Mouse (Mus musculus): ENCODE results near the gene Malrd1. TPM values are rescaled to one million over a fixed set of nuclear protein-coding genes. Genes with fewer than 3 reads are reported as not detected.

The Malrd1 gene
- polyA plus RNA-seq (2015; fragmentation: Nextera tagmentation; extraction: Ambion mirVana) = 0.31 and 0.34 TPM in 2 replicates

DNA sequence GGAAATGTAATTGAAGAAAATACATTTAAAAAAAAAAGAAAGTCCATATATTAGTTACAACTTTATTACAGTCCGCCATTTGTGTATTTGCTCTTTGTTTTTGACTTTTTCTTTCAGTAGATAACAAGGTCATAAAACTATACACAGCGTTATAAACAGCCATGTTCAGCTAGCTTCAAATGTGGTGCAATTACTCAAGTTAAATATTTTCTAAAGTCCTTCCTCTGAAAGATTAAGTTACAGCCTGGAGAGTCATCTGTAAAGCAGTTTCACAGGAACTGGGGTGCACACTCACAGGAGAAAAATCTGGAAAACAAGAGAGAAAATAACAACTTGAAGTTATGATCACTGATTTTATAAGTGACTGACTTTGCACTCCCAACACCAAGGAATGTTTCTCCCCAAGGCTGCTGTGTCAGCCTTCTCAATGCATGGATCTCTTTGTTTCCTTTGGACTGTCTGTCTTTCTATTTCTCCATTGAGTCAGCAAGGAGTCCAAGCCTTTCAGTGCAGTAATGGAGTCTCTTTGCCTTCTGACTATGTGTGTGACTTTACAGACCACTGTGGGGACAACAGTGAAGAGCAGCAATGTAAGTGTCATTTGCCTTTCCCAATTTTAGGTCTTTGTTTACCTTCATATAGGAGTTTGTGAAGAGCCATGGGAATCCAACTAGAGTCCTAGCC, at the start of gene Malrd1:
Gene Malrd1, plus strand, starts transcription at position 239 of the 684 bp plus-strand sequence.
- Histone ChIP-seq H3K4me2 (replicated peaks; ENCODE audit: low read depth, low read length) (no peak within 1 kb of the TSS), H3K27me3 (ENCODE audit: insufficient read depth, low read length) (no peaks in the 10 kb centered on the region), H3K4me3 (ENCODE audit: low read length) (no peak within 1 kb of the TSS)

DNA sequence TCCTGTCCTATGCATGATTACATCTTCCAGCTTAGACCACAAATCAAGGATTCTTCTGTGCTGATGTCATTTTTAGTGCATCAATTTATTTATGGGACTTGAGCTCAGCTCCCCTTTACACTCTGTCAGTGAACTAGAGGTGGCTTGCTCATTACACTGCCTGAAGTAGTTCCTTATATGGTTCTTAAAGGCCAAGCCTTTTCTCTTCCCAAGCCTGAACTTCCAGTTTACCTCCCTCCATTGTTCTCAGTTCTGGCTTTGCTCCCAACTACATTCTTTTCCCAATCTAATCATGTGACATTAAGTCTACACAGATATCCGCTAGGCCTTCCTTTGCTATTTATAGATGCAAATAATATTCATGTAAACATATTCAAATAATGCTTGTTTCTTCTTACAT, 12.4 kb downstream of the Malrd1 start:
- H3K9ac ChIP-seq (replicated peaks; ENCODE audit: low read length) = no peak overlapping the region
- H3K27ac ChIP-seq (ENCODE audit: low read length) = no peak overlapping the region
- H3K4me2 ChIP-seq (replicated peaks; ENCODE audit: low read depth, low read length) = no peak overlapping the region
- no peaks in the 10 kb centered on the region for H3K4me1 ChIP-seq (ENCODE audit: insufficient read depth, low read length)
- 0 out of 2 replicates have a peak, but pooled peaks have one; percentile 49 for ATAC-seq (ENCODE audit: low FRiP score, low TSS enrichment)
- H3K9me3 ChIP-seq (ENCODE audit: low read length) = no peaks in the 10 kb centered on the region
- H3K36me3 ChIP-seq (ENCODE audit: insufficient read depth, low read length) = no peaks in the 10 kb centered on the region
- WGBS = 61% methylated on average over 1 of the region's 1 CpGs
- H3K27me3 ChIP-seq (ENCODE audit: insufficient read depth, low read length) = no peaks in the 10 kb centered on the region
- H3K4me3 ChIP-seq (ENCODE audit: low read length) = no peak overlapping the region

More for the DNA sequence above, at the start of gene Malrd1:
- no peak within 1 kb of the TSS for H3K9ac ChIP-seq (replicated peaks; ENCODE audit: low read length)
- H3K36me3 ChIP-seq (ENCODE audit: insufficient read depth, low read length) = no peaks in the 10 kb centered on the region
- WGBS = 45% methylated on average over 2 of the region's 2 CpGs
- H3K4me1 ChIP-seq (ENCODE audit: insufficient read depth, low read length) = 0 out of 2 replicates have a peak, but pooled peaks cover 2% of the 10 kb centered on the region
- peak; percentile 27; the same call in 1 of the 2 replicates for ATAC-seq (ENCODE audit: low FRiP score, low TSS enrichment)
- 0 out of 2 replicates have a peak within 1 kb of the TSS, but pooled peaks have one; percentile 46 for H3K27ac ChIP-seq (ENCODE audit: low read length)
- H3K9me3 ChIP-seq (ENCODE audit: low read length) = peaks cover 7% of the 10 kb centered on the region

DNA sequence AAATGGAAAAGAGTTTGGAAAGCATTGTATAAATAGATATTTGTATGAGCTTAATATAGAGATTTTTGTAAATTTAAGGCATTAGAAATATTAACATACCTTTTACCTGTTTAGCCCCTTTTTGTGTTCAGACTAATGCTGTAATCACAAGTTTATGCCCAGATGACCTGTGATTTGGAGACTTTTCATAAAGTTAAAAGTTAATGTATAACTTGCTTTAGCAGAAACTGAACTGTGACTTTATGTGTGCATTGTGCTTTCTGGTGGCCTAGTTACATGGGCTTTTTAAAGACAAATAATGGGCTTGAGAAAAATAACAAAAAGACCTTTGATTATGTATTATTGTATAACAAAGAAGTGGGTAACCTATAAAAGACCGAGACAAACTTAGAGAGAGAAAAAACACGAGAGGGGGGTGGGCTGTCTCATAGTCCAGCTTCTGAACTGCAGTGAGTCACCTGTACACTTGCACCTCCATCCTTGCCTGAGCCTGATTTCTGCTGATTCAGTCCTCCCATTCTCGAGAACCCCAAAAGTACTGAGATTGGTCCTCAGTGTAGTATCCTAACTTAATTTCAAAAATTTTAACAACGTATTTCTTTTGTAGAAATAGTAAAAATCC, 87.2 kb downstream of the Malrd1 start:
- 66% methylated on average over 4 of the region's 4 CpGs for WGBS
- no peak for ATAC-seq (ENCODE audit: low FRiP score, low TSS enrichment)
- H3K4me3 ChIP-seq (ENCODE audit: low read length) = no peak overlapping the region
- no peaks in the 10 kb centered on the region for H3K4me1 ChIP-seq (ENCODE audit: insufficient read depth, low read length)
- no peak overlapping the region for H3K4me2 ChIP-seq (replicated peaks; ENCODE audit: low read depth, low read length)
- no peaks in the 10 kb centered on the region for H3K27me3 ChIP-seq (ENCODE audit: insufficient read depth, low read length)
- no peak overlapping the region for H3K9ac ChIP-seq (replicated peaks; ENCODE audit: low read length)
- no peaks in the 10 kb centered on the region for H3K36me3 ChIP-seq (ENCODE audit: insufficient read depth, low read length)
- H3K27ac ChIP-seq (ENCODE audit: low read length) = no peak overlapping the region
- H3K9me3 ChIP-seq (ENCODE audit: low read length) = no peaks in the 10 kb centered on the region

DNA sequence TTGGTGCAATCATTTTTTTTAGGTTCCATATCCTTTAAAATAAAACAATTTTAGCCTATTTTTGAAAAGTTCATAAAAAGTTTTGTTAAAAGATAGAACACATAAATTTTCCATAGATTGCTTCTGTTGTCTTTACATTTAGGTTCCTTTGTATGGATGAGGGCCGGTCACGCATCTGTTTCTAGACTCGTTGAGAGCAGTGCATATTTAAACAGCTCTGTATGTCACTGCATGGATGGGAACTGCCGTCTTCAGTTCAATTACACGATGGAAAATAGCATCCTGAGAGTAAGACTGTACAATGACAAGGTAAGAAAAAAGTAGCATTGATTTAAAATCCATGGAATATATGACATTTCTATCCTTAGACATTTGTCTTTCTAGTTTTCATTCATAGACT, 87.7 kb downstream of the Malrd1 start:
- Histone ChIP-seq H3K27ac (ENCODE audit: low read length) (no peak overlapping the region), H3K36me3 (ENCODE audit: insufficient read depth, low read length) (no peaks in the 10 kb centered on the region), H3K4me3 (ENCODE audit: low read length) (no peak overlapping the region), H3K9ac (replicated peaks; ENCODE audit: low read length) (no peak overlapping the region), H3K27me3 (ENCODE audit: insufficient read depth, low read length) (no peaks in the 10 kb centered on the region), H3K9me3 (ENCODE audit: low read length) (no peaks in the 10 kb centered on the region), H3K4me2 (replicated peaks; ENCODE audit: low read depth, low read length) (no peak overlapping the region), H3K4me1 (ENCODE audit: insufficient read depth, low read length) (no peaks in the 10 kb centered on the region)
- 69% methylated on average over 5 of the region's 5 CpGs for WGBS
- ATAC-seq (ENCODE audit: low FRiP score, low TSS enrichment) = no peak

DNA sequence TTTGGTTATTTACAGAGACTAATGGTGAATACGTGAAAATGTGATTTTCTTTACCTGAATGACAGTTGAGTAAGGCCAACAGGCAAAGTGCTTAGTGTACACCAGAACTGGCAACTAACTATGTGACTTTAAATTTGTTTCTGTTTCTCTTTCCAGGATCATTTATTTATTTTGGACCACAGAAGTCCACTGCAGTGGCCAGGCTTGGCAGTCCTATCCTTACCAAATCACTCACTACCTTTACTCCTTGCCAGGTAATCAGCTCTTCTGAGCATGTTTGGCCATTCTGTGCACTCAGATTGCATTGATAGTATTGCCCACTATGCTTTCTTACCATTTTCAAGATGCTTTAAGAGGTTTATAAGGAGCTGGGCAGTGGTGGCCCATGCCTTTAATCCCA, 109.5 kb downstream of the Malrd1 start:
- Histone ChIP-seq H3K27me3 (ENCODE audit: insufficient read depth, low read length) (no peaks in the 10 kb centered on the region), H3K4me3 (ENCODE audit: low read length) (no peak overlapping the region), H3K4me1 (ENCODE audit: insufficient read depth, low read length) (no peaks in the 10 kb centered on the region), H3K36me3 (ENCODE audit: insufficient read depth, low read length) (no peaks in the 10 kb centered on the region), H3K4me2 (replicated peaks; ENCODE audit: low read depth, low read length) (no peak overlapping the region), H3K27ac (ENCODE audit: low read length) (no peak overlapping the region), H3K9me3 (ENCODE audit: low read length) (no peaks in the 10 kb centered on the region), H3K9ac (replicated peaks; ENCODE audit: low read length) (no peak overlapping the region)
- ATAC-seq (ENCODE audit: low FRiP score, low TSS enrichment) = no peak
- 78% methylated on average over 1 of the region's 1 CpGs for WGBS

DNA sequence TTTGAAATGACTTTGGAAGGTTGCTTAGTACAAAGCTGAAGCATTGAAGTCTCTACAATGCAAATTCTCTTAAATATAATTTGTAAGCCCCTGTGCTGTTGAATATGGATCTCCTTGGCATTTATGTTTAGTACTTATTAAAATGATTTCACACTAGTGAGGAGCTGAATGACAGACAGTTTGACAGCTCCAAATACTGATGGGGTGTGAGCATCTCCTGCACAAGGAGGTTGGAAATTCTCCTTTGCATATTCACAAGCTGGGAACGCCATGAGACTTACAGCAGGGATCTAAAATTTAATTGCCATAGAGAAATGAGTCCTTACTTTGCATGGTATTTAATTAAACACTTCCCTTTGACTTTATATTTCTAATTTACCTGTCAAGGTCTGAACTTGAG, 117.6 kb downstream of the Malrd1 start:
- WGBS = 73% methylated on average over 1 of the region's 1 CpGs
- Histone ChIP-seq H3K4me3 (ENCODE audit: low read length) (no peak overlapping the region), H3K27ac (ENCODE audit: low read length) (no peak overlapping the region), H3K9ac (replicated peaks; ENCODE audit: low read length) (no peak overlapping the region), H3K27me3 (ENCODE audit: insufficient read depth, low read length) (no peaks in the 10 kb centered on the region), H3K36me3 (ENCODE audit: insufficient read depth, low read length) (no peaks in the 10 kb centered on the region), H3K4me1 (ENCODE audit: insufficient read depth, low read length) (no peaks in the 10 kb centered on the region), H3K9me3 (ENCODE audit: low read length) (no peaks in the 10 kb centered on the region), H3K4me2 (replicated peaks; ENCODE audit: low read depth, low read length) (no peak overlapping the region)
- ATAC-seq (ENCODE audit: low FRiP score, low TSS enrichment) = no peak

DNA sequence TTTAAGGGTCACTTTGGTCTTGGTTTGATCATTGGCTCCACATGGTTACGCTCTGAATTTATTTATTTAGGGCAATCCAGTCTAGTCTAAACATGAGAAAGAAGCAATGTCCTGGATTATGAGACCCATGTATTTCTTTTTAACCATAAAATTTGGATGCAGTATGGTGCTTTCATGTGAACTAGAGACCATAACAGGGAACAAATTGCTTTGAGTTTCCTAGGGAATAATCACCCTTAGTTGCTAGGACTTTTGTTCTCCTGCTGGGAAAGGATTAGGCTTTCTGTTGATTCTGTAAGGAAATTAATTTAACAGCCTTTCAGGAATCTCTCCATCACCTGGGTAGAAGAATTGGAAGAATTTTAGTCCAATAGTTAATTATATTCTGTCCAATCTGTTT, 130.1 kb downstream of the Malrd1 start:
- no peaks in the 10 kb centered on the region for H3K36me3 ChIP-seq (ENCODE audit: insufficient read depth, low read length)
- 71% methylated on average over 1 of the region's 1 CpGs for WGBS
- H3K9me3 ChIP-seq (ENCODE audit: low read length) = no peaks in the 10 kb centered on the region
- no peak overlapping the region for H3K9ac ChIP-seq (replicated peaks; ENCODE audit: low read length)
- no peak overlapping the region for H3K4me3 ChIP-seq (ENCODE audit: low read length)
- no peaks in the 10 kb centered on the region for H3K27me3 ChIP-seq (ENCODE audit: insufficient read depth, low read length)
- ATAC-seq (ENCODE audit: low FRiP score, low TSS enrichment) = no peak
- no peaks in the 10 kb centered on the region for H3K4me1 ChIP-seq (ENCODE audit: insufficient read depth, low read length)
- no peak overlapping the region for H3K27ac ChIP-seq (ENCODE audit: low read length)
- no peak overlapping the region for H3K4me2 ChIP-seq (replicated peaks; ENCODE audit: low read depth, low read length)

DNA sequence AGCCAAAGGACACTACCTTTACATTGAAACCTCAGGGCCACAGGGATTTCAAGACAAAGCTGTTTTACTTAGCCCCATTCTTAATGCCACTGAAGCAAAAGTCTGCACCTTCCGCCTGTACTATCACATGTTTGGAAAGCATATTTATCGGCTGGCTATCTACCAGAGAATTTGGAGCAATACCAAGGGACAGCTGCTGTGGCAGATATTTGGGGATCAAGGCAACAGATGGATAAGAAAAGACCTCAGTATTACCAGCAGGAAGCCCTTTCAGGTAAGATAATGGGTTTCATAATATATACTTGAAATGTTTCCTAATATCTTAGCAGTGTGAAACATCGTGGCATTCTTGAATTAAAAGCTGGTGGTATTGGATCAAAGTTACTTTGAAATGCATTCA, 176.7 kb downstream of the Malrd1 start:
- Histone ChIP-seq H3K9ac (replicated peaks; ENCODE audit: low read length) (no peak overlapping the region), H3K4me3 (ENCODE audit: low read length) (no peak overlapping the region), H3K27me3 (ENCODE audit: insufficient read depth, low read length) (no peaks in the 10 kb centered on the region), H3K27ac (ENCODE audit: low read length) (no peak overlapping the region), H3K4me1 (ENCODE audit: insufficient read depth, low read length) (no peaks in the 10 kb centered on the region), H3K4me2 (replicated peaks; ENCODE audit: low read depth, low read length) (no peak overlapping the region), H3K9me3 (ENCODE audit: low read length) (no peaks in the 10 kb centered on the region), H3K36me3 (ENCODE audit: insufficient read depth, low read length) (no peaks in the 10 kb centered on the region)
- ATAC-seq (ENCODE audit: low FRiP score, low TSS enrichment) = no peak
- WGBS = 84% methylated on average over 3 of the region's 3 CpGs

DNA sequence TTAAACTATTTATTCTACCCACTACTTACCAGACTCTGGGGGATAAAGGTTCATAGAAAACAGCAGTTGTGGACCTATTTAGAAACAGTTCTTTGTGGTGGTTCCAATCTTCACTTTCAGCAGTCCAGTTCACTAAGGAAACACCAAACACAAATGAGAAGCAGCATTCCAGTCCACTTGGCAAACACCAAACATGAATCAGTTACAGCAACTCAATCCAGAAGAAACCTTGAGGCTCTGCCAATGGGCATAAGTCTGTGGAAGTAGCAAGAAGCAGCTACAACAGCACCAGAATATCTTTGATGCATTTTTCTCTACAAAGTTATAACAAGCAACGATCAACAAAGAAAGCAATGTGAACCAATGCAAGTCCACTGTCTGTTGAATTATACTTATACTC, 214.7 kb downstream of the Malrd1 start:
- no peak overlapping the region for H3K4me3 ChIP-seq (ENCODE audit: low read length)
- no peak for ATAC-seq (ENCODE audit: low FRiP score, low TSS enrichment)
- H3K9me3 ChIP-seq (ENCODE audit: low read length) = no peaks in the 10 kb centered on the region
- no peaks in the 10 kb centered on the region for H3K36me3 ChIP-seq (ENCODE audit: insufficient read depth, low read length)
- WGBS = 92% methylated on average over 1 of the region's 1 CpGs
- H3K9ac ChIP-seq (replicated peaks; ENCODE audit: low read length) = no peak overlapping the region
- H3K27me3 ChIP-seq (ENCODE audit: insufficient read depth, low read length) = no peaks in the 10 kb centered on the region
- no peak overlapping the region for H3K27ac ChIP-seq (ENCODE audit: low read length)
- no peaks in the 10 kb centered on the region for H3K4me1 ChIP-seq (ENCODE audit: insufficient read depth, low read length)
- H3K4me2 ChIP-seq (replicated peaks; ENCODE audit: low read depth, low read length) = no peak overlapping the region

DNA sequence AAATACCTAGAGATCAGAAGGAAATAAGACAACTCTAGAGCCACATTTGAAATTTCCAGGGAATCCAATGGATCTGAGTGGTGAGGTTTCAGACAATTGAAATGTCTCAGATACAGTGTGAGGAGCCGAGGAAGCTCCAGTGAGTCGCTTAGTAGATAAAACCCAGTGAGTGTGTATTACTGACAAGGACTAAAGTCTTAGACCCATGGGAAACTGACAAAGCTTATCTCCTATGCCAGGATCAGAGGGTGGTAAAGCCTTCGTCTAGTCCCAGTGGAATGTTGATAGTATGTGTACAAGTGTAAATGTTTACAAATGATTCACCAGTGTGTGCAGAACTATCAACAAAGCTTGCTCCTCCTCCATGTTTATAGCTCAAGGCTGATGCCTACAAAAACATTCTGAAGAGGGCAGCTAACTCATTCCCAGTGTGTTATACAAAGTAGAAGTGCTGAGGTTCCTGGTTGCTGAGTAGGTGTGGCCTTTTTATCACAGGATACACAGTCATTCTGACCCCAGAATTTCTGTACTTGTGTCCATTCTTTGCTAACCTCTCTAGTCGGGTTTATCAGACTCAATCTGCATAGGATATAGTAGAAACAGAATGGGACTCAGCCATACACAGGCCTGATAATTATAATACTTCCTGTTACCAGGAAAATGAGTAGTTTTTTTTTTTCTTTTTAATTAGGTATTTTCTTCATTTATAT, 218.9 kb downstream of the Malrd1 start:
- no peak for ATAC-seq (ENCODE audit: low FRiP score, low TSS enrichment)
- H3K4me3 ChIP-seq (ENCODE audit: low read length) = no peak overlapping the region
- 73% methylated on average over 4 of the region's 4 CpGs for WGBS
- H3K27ac ChIP-seq (ENCODE audit: low read length) = no peak overlapping the region
- no peaks in the 10 kb centered on the region for H3K9me3 ChIP-seq (ENCODE audit: low read length)
- no peaks in the 10 kb centered on the region for H3K27me3 ChIP-seq (ENCODE audit: insufficient read depth, low read length)
- no peak overlapping the region for H3K9ac ChIP-seq (replicated peaks; ENCODE audit: low read length)
- no peaks in the 10 kb centered on the region for H3K4me1 ChIP-seq (ENCODE audit: insufficient read depth, low read length)
- no peak overlapping the region for H3K4me2 ChIP-seq (replicated peaks; ENCODE audit: low read depth, low read length)
- H3K36me3 ChIP-seq (ENCODE audit: insufficient read depth, low read length) = no peaks in the 10 kb centered on the region
